Mouse (Mus musculus): ENCODE results near the gene Prkar2a.

Gene Prkar2a

GRCm38 (mm10) chr9:108752142-108752920 lies 63.2 kb downstream of the Prkar2a start:
- no peak for DNase-seq (ENCODE audit: low spot score in 2 of 2)

GRCm38 (mm10) chr9:108753326-108753725 lies 64.2 kb downstream of the Prkar2a start:
- peak; percentile 61 to 79 for DNase-seq (ENCODE audit: low spot score in 2 of 2)

GRCm38 (mm10) chr9:108753976-108754375 lies 64.9 kb downstream of the Prkar2a start:
- DNase-seq (ENCODE audit: low spot score in 2 of 2), result no peak

GRCm38 (mm10) chr9:108754423-108754822 lies 65.3 kb downstream of the Prkar2a start:
- DNase-seq (ENCODE audit: low spot score in 2 of 2), result peak; percentile 19 to 28

GRCm38 (mm10) chr9:108757406-108757805 lies 68.3 kb downstream of the Prkar2a start:
- DNase-seq (ENCODE audit: low spot score in 2 of 2), result no peak

GRCm38 (mm10) chr9:108759121-108759520 lies 70.0 kb downstream of the Prkar2a start:
- no peak for DNase-seq (ENCODE audit: low spot score in 2 of 2)

GRCm38 (mm10) chr9:108759805-108760204 lies 70.7 kb downstream of the Prkar2a start:
- DNase-seq (ENCODE audit: low spot score in 2 of 2), result no peak

- DNase-seq (ENCODE audit: low spot score in 2 of 2), result no peak
Measured at GRCm38 (mm10) chr9:108761561-108761960, 72.4 kb downstream of the Prkar2a start.

GRCm38 (mm10) chr9:108764971-108765370 lies 75.9 kb downstream of the Prkar2a start:
- DNase-seq (ENCODE audit: low spot score in 2 of 2), result no peak

GRCm38 (mm10) chr9:108776614-108777013 lies 87.5 kb downstream of the Prkar2a start:
- no peak for DNase-seq (ENCODE audit: low spot score in 2 of 2)

GRCm38 (mm10) chr9:108777276-108777675 lies 88.2 kb downstream of the Prkar2a start:
- DNase-seq (ENCODE audit: low spot score in 2 of 2), result no peak

- DNase-seq (ENCODE audit: low spot score in 2 of 2), result no peak
Measured at GRCm38 (mm10) chr9:108780959-108781358, 91.8 kb downstream of the Prkar2a start.

- DNase-seq (ENCODE audit: low spot score in 2 of 2), result no peak
Measured at GRCm38 (mm10) chr9:108781891-108782290, 92.8 kb downstream of the Prkar2a start.

GRCm38 (mm10) chr9:108782836-108783547 lies 93.9 kb downstream of the Prkar2a start:
- DNase-seq (ENCODE audit: low spot score in 2 of 2), result no peak

GRCm38 (mm10) chr9:108783548-108784463 lies 94.7 kb downstream of the Prkar2a start, which contains the start of gene Ip6k2:
Gene Ip6k2 (plus strand): TSS chr9:108783796.
- peak; percentile 96 for DNase-seq (ENCODE audit: low spot score in 2 of 2)

- no peak for DNase-seq (ENCODE audit: low spot score in 2 of 2)
Measured at GRCm38 (mm10) chr9:108785416-108785815, 96.3 kb downstream of the Prkar2a start.

- DNase-seq (ENCODE audit: low spot score in 2 of 2), result no peak
Measured at GRCm38 (mm10) chr9:108786494-108786893, 97.4 kb downstream of the Prkar2a start.

GRCm38 (mm10) chr9:108787080-108787479 lies 98.0 kb downstream of the Prkar2a start:
- no peak for DNase-seq (ENCODE audit: low spot score in 2 of 2)

- DNase-seq (ENCODE audit: low spot score in 2 of 2), result no peak
Measured at GRCm38 (mm10) chr9:108788713-108789112, 99.6 kb downstream of the Prkar2a start.

GRCm38 (mm10) chr9:108792307-108792706 lies 103.2 kb downstream of the Prkar2a start:
- no peak for DNase-seq (ENCODE audit: low spot score in 2 of 2)

GRCm38 (mm10) chr9:108792730-108793129 lies 103.6 kb downstream of the Prkar2a start:
- no peak for DNase-seq (ENCODE audit: low spot score in 2 of 2)

- DNase-seq (ENCODE audit: low spot score in 2 of 2), result no peak
Measured at GRCm38 (mm10) chr9:108795281-108795680, 106.2 kb downstream of the Prkar2a start.
